Mouse (Mus musculus) stomach, embryonic 15.5 days (tissue): ENCODE results near the gene Ankrd53. TPM values are rescaled to one million over a fixed set of nuclear protein-coding genes. Genes with fewer than 3 reads are reported as not detected.
A peak's percentile ranks its signal among the peaks of the same experiment; 100 is the strongest.

ENCODE experiments used
- ATAC-seq: fragments of 200-750 bp; cut with Nextera tagmentation; 2 replicates; pipeline ENCODE4 v1.8.0; 2017; ENCODE audit warnings: low read depth, moderate number of reproducible peaks, moderate TSS enrichment; ENCODE audit not compliant: insufficient read depth, low FRiP score
- H3K27ac ChIP-seq: fragments of 300-500 bp; sonication (generic); 2 replicates; pipeline ENCODE4 v1.5.1; 2015; ENCODE audit warnings: mild to moderate bottlenecking, inconsistent platforms
- H3K27me3 ChIP-seq: fragments of 300-500 bp; sonication (generic); replicated peaks from 2 replicates; pipeline ENCODE4 v1.6.1; 2015; ENCODE audit warnings: inconsistent platforms
- H3K36me3 ChIP-seq: fragments of 300-500 bp; sonication (generic); 2 replicates; pipeline ENCODE4 v1.6.1; 2015; ENCODE audit warnings: inconsistent platforms
- H3K4me1 ChIP-seq: fragments of 300-500 bp; sonication (generic); 2 replicates; pipeline ENCODE4 v1.6.1; 2015; ENCODE audit warnings: inconsistent platforms
- H3K4me2 ChIP-seq: fragments of 300-500 bp; sonication (generic); 2 replicates; pipeline ENCODE4 v1.6.1; 2015; ENCODE audit warnings: mild to moderate bottlenecking, inconsistent platforms
- H3K4me3 ChIP-seq: fragments of 300-500 bp; sonication (generic); replicated peaks from 2 replicates; pipeline ENCODE4 v1.5.1; 2015; ENCODE audit warnings: inconsistent platforms
- H3K9ac ChIP-seq: fragments of 300-500 bp; sonication (generic); 2 replicates; pipeline ENCODE4 v1.6.1; 2015; ENCODE audit warnings: inconsistent platforms
- H3K9me3 ChIP-seq: fragments of 300-500 bp; sonication (generic); 2 replicates; pipeline ENCODE4 v1.6.1; 2016; ENCODE audit warnings: inconsistent platforms
- WGBS: fragments of 180-500 bp; shearing (Covaris S2); methylation state at CpG from one replicate; pipeline ENCODE4 v1.1.7; 2015; 5-methylcytosine and 5-hydroxymethylcytosine counted together
- polyA plus RNA-seq: library from polyadenylated mRNA; unstranded; fragments of >200 nt; fragmentation: Nextera tagmentation; extraction: Ambion mirVana; gene quantifications from 2 replicates; pipeline ENCODE4 v1.2.1, GENCODE M21; 2015

Ankrd53 gene
- not detected in 2 replicates for polyA plus RNA-seq

DNA sequence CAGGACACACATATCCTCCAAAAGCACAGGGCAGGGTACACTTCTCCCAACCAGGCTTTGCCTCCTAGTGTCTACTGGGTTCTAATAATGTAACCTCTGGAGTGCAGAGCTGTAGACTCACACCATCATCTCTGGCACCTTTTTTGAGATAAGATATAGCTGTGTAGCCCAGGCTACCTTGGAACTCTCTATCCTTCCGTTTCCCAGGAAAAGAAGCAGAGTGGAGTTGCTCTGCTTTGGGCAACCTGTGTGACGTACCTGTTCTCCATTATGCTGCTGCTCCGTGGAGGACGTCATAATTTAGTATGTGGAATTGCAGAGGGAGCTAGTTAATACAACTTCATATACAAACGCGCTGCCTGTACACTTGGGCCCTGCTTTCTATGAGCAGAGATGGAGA is at the start of gene Ankrd53:
Ankrd53 (plus strand) TSS at position 301 of the 400 bp plus-strand sequence.
- Histone ChIP-seq H3K4me3 (peak within 1 kb of the TSS; percentile 34), H3K27ac (no peak within 1 kb of the TSS), H3K36me3 (no peaks in the 10 kb centered on the region), H3K27me3 (peaks cover 49% of the 10 kb centered on the region), H3K9ac (no peak within 1 kb of the TSS), H3K4me1 (peaks cover 10% of the 10 kb centered on the region; the same call in 1 of the 2 replicates), H3K9me3 (no peaks in the 10 kb centered on the region), H3K4me2 (peak within 1 kb of the TSS; percentile 75)
- no peak for ATAC-seq
- 29% methylated on average over 6 of the region's 6 CpGs for WGBS

DNA sequence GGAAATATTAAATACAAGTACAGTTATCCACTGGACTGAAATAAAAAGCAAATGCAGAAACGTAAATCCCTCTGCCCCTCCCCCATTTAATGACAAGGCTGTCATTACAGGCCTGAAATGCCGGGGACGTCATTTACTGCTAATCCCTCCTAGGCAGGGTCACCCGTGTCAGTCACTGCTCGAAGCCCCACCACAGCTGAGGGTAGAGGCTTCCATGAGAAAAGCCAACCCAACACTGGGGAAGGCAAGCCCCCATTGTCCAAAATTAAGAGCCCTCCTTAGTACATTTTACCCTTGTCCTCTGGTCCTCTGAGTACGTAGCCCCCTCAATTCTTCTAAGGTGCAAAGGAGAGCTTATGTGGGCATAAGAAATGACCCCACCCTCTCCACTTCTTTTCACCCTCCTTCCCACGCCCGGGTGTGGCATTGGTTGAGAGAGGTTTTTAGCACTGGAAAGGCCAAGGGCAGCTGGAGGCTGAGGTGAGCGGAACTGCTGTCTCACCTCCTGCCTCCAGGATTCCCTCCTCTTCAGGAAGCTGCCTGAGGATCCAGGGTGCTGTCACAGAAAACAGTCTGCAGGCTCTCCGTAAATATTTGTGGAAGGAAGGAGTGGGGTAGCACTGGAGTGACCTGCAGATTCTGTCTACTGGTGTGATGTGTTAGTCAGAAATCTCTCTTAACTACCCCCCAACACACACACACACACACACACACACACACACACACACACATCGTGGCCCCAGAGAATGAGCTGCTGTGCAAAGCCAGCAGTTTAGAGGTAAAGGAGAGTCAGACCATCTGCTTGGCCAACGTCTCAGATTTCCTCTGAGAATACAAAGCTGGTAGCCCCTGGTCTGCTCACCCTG is 48.9 kb upstream of the Ankrd53 start:
- H3K36me3 ChIP-seq = no peaks in the 10 kb centered on the region
- no peaks in the 10 kb centered on the region for H3K9me3 ChIP-seq
- no peak overlapping the region for H3K9ac ChIP-seq
- peaks cover 97% of the 10 kb centered on the region for H3K27me3 ChIP-seq
- no peak overlapping the region for H3K4me2 ChIP-seq
- no peak overlapping the region for H3K27ac ChIP-seq
- H3K4me3 ChIP-seq = no peak overlapping the region
- WGBS = 5% methylated on average over 12 of the region's 12 CpGs
- peaks cover 22% of the 10 kb centered on the region for H3K4me1 ChIP-seq
- no peak for ATAC-seq

GRCm38 (mm10) chr6:83714221-83715123 is 48.0 kb upstream of the Ankrd53 start:
- Histone ChIP-seq H3K36me3 (no peaks in the 10 kb centered on the region), H3K4me1 (peaks cover 22% of the 10 kb centered on the region), H3K27me3 (peaks cover 95% of the 10 kb centered on the region), H3K9ac (no peak overlapping the region), H3K4me2 (no peak overlapping the region), H3K27ac (no peak overlapping the region), H3K9me3 (no peaks in the 10 kb centered on the region), H3K4me3 (no peak overlapping the region; the same call in 1 of the 2 replicates)
- ATAC-seq = no peak
- 2% methylated on average over 34 of the region's 34 CpGs for WGBS

- H3K27me3 ChIP-seq = peaks cover 94% of the 10 kb centered on the region
- WGBS = 6% methylated on average over 30 of the region's 30 CpGs
- no peak overlapping the region for H3K4me2 ChIP-seq
- no peak overlapping the region for H3K4me3 ChIP-seq
- H3K4me1 ChIP-seq = peaks cover 18% of the 10 kb centered on the region
- H3K27ac ChIP-seq = no peak overlapping the region
- H3K9me3 ChIP-seq = no peaks in the 10 kb centered on the region
- H3K9ac ChIP-seq = no peak overlapping the region
- no peaks in the 10 kb centered on the region for H3K36me3 ChIP-seq
- no peak for ATAC-seq
Measured at GRCm38 (mm10) chr6:83715461-83716196, 46.8 kb upstream of the Ankrd53 start.

DNA sequence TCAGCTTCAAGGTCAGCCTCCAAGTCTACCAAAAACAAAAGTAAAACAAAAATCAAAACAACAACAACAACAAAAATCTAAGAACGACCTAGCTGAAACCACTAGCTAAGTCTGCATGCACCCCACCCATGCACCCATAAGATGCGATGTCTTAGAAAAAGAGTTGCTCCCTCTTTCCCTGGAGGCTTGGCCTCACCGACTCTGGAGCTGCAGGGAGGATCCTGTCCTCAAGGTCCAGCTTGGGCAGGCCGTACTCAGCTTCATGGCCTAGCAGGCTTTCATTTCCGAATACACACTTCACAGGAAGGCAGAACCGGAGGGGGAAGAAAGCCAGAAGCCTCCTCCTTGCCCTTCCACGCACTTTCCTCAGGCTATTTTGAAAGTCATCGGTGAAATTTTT is 45.4 kb upstream of the Ankrd53 start:
- 2% methylated on average over 8 of the region's 8 CpGs for WGBS
- Histone ChIP-seq H3K36me3 (no peaks in the 10 kb centered on the region), H3K4me1 (peaks cover 4% of the 10 kb centered on the region; the same call in 1 of the 2 replicates), H3K9ac (no peak overlapping the region), H3K4me3 (no peak overlapping the region), H3K27me3 (peaks cover 94% of the 10 kb centered on the region), H3K4me2 (no peak overlapping the region), H3K27ac (no peak overlapping the region), H3K9me3 (no peaks in the 10 kb centered on the region)
- ATAC-seq = no peak

- no peaks in the 10 kb centered on the region for H3K36me3 ChIP-seq
- 16% methylated on average over 6 of the region's 6 CpGs for WGBS
- no peak overlapping the region for H3K9ac ChIP-seq
- ATAC-seq = no peak
- H3K27ac ChIP-seq = no peak overlapping the region
- peaks cover 49% of the 10 kb centered on the region for H3K27me3 ChIP-seq
- no peak overlapping the region for H3K4me2 ChIP-seq
- H3K4me3 ChIP-seq = no peak overlapping the region
- no peaks in the 10 kb centered on the region for H3K4me1 ChIP-seq
- no peaks in the 10 kb centered on the region for H3K9me3 ChIP-seq
Measured at GRCm38 (mm10) chr6:83722526-83722925, 39.9 kb upstream of the Ankrd53 start.

DNA sequence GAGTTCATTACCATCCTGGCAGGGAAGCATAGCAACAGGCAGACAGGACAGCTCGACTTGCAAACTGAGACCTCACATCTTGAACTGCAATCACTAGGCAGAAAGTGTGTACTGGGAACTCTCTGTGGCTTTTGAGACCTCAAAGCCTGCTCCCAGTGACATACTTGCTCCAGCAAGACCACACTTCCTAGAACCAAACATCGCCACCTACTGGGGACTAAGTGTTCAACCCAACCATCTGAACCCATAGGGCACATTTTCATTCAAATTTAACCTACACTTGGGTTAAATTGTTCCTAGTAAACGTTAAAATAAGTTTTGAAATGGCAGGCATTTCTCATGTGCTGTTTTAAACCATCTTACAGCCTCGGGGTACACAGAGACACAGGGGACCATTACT is 35.3 kb upstream of the Ankrd53 start:
- Histone ChIP-seq H3K4me2 (no peak overlapping the region), H3K9me3 (no peaks in the 10 kb centered on the region), H3K36me3 (no peaks in the 10 kb centered on the region), H3K27me3 (peaks cover 20% of the 10 kb centered on the region), H3K9ac (no peak overlapping the region), H3K4me3 (no peak overlapping the region), H3K27ac (no peak overlapping the region), H3K4me1 (no peaks in the 10 kb centered on the region)
- ATAC-seq = no peak
- WGBS = 51% methylated on average over 4 of the region's 4 CpGs

DNA sequence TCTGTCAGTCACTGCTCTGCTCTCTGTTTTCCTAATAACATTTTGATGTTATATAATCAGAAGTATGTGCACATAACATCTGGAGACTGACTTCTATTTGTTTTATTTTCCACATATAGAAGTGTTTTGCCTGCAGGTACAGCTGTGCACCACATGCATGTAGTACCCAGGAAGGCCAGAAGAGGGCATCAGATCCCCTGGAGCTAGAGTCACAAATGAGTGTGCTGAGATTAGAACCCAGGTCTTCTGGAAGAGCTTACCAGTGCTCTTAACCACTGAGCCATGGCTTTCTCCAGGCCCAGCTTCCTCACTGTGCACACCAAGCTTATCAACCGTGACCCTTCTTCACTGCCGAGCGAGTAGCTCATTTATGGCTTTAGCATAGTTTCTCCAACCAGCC is 34.0 kb upstream of the Ankrd53 start:
- Histone ChIP-seq H3K4me2 (no peak overlapping the region), H3K9me3 (no peaks in the 10 kb centered on the region), H3K4me3 (no peak overlapping the region), H3K9ac (no peak overlapping the region), H3K27me3 (peaks cover 13% of the 10 kb centered on the region), H3K36me3 (no peaks in the 10 kb centered on the region), H3K4me1 (no peaks in the 10 kb centered on the region), H3K27ac (no peak overlapping the region)
- WGBS = 90% methylated on average over 3 of the region's 3 CpGs
- ATAC-seq = no peak

DNA sequence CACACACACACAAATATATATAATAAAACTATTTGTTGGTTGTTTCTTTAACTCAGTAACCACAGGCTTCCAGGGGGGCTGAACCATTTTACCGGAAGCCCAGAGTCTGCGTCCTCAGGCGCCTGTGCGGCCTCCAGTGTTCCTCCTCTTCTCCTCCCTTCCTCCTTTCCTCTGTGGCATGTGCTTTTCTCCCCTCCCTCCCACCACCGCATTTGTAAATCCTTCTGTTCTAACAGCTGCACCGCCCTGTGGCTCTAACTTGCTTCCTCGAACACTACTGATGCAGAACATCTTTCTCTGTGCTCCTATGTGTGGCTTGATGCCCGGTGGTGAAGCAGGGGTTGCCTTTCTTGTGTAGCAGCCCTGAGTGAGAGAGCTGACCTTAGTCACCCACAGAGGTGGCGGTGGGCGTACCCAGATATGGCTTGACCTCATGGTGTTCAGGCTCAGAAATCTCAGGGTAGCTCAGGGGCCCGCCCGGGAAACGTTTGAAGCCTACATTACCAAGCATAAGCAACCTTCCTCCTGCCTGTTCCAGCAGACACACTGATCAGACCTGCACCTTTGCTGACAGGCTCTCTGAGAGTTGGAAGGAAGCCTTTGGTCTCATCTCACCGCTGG is 33.0 kb upstream of the Ankrd53 start:
- Histone ChIP-seq H3K9me3 (no peaks in the 10 kb centered on the region), H3K9ac (no peak overlapping the region)

GRCm38 (mm10) chr6:83731128-83731527 is 31.3 kb upstream of the Ankrd53 start:
- Histone ChIP-seq H3K4me1 (no peaks in the 10 kb centered on the region), H3K4me2 (no peak overlapping the region), H3K4me3 (no peak overlapping the region), H3K9me3 (no peaks in the 10 kb centered on the region), H3K36me3 (no peaks in the 10 kb centered on the region), H3K27ac (no peak overlapping the region), H3K9ac (no peak overlapping the region), H3K27me3 (peaks cover 13% of the 10 kb centered on the region; the same call in 1 of the 2 replicates)
- 30% methylated on average over 5 of the region's 5 CpGs for WGBS
- ATAC-seq = 0 out of 2 replicates have a peak, but pooled peaks have one; percentile 50

More for the DNA sequence above, 33.0 kb upstream of the Ankrd53 start:
- WGBS = 66% methylated on average over 14 of the region's 14 CpGs
- no peak overlapping the region for H3K4me3 ChIP-seq
- no peak for ATAC-seq
- no peak overlapping the region for H3K4me2 ChIP-seq
- H3K27ac ChIP-seq = no peak overlapping the region
- peaks cover 13% of the 10 kb centered on the region for H3K27me3 ChIP-seq
- H3K4me1 ChIP-seq = no peaks in the 10 kb centered on the region
- H3K36me3 ChIP-seq = no peaks in the 10 kb centered on the region

- ATAC-seq = no peak
- Histone ChIP-seq H3K27me3 (no peaks in the 10 kb centered on the region; the same call in 1 of the 2 replicates), H3K27ac (no peak overlapping the region), H3K4me1 (no peaks in the 10 kb centered on the region), H3K9me3 (no peaks in the 10 kb centered on the region), H3K4me3 (no peak overlapping the region), H3K36me3 (no peaks in the 10 kb centered on the region), H3K9ac (no peak overlapping the region), H3K4me2 (no peak overlapping the region)
- WGBS = 32% methylated on average over 12 of the region's 13 CpGs
Measured at GRCm38 (mm10) chr6:83737311-83737710, 25.1 kb upstream of the Ankrd53 start.
